Mouse (Mus musculus): Measurements from ENCODE around the gene Tgtp1.
"Not testable (repeated sequence)": the region's sequence is repeated elsewhere in the genome, so short reads cannot be mapped to it uniquely, and the experiment has no call there.

The Tgtp1 gene

DNA sequence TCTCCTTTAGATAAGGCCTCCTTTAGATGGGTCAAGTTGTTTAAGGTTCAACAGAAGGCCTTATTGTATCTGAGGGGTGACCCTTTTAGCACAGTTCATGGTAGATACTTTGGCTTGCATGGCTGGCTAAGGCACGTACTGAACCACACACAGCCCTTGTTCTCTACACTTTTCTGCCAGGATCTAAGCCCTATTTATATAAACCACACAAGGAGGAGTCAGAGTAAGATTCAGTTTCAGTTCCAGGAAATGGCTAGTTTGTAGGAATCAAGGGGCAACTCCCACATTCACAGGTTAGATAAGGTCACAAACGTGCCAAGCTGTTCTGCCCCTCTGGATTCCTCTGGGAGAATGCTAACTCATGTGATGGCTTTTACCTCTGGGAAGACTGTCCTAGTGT is at the start of gene Tgtp1:
Gene Tgtp1, minus strand, starts transcription at position 155 of the 400 bp plus-strand sequence.
- in situ Hi-C loops (cut with MboI, MseI): loop anchor here (5.0 kb wide), 2 partner anchors 68 to 103 kb away; partner anchors contain the start of gene Tgtp2

DNA sequence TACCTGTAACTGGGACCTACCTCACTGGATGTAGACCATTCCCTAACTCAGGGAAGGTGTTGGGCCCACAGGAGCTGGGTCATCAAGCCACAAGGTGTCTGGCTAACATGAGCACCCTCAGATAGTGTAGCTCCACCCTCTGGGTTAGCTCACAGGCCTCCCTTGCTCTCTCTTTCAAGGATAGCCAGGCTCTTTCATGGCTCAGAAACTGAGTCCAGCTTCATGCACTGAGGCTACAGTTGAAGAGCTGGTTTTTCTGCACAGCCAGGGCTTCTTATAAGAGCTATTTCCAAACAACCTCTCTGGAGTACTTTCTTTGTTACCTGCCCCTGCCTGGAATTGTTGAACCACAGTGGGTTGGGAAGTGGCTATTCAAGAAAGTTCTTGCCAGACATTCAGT is 18.1 kb upstream of the Tgtp1 start:
- in situ Hi-C loops (cut with MboI, MseI): not testable (repeated sequence)

DNA sequence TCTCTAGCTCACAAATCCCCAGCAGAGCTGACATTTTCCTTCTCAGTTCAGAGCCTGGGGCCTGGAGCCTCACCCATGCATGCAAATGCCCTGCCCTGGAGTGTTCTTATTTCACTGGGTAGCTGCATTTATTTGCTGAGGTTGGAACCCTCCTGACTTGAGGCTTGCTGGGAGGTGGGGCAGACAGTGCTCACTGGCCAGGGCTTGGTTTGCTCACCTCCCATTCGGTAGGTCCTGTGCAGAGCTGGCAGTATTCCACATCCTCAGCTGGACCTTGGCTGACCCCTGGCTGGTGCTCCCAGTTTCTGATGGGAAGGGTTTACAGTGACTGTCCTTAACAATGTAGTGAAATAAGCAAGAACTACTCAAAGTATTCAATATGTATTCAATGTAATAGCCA is 12.8 kb upstream of the Tgtp1 start:
- in situ Hi-C loops (cut with MboI, MseI): loop anchor here (5.0 kb wide), 1 partner anchor 74 kb away; no protein-coding TSS in a partner anchor

DNA sequence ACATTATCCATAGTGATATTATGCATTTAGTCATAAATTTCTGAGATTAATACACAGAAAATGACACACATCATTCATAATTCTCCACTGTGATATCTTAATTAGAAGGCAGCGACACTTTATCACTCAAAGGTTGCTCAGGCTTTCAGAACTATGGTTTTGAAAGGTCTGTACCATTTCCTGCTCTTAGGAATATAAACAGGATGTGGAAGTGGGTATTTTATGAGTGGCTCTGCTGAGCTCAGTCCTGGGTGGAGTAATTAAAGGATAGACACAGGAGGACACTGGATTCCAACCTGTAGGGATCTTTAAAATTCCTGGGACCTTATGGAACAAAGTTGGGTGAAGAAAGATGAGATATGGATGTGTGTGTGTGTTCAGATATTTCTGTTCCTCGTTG is 12.3 kb upstream of the Tgtp1 start:
- in situ Hi-C loops (cut with MboI, MseI): loop anchor here (5.0 kb wide), 1 partner anchor 74 kb away; no protein-coding TSS in a partner anchor

DNA sequence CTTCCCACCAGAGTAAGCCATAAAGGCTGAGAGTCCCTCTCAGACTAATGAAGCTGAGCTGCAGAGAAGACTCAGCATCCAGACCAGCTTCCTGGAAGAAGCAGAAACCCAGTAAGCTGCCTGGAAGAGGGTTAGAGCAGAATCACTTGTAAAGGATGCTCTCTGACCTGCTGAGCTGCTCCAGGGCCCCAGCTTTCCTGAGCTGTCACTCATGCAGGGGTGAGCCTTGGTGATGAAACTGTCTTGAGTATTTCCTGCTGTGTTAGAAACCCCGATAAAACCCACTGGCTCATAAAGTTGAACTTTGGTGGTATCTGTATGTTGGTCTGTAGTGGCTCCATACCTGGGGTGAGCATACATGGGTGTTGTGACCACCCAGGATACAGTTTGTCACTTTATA is 6.4 kb upstream of the Tgtp1 start:
- in situ Hi-C loops (cut with MboI, MseI): not testable (repeated sequence)

DNA sequence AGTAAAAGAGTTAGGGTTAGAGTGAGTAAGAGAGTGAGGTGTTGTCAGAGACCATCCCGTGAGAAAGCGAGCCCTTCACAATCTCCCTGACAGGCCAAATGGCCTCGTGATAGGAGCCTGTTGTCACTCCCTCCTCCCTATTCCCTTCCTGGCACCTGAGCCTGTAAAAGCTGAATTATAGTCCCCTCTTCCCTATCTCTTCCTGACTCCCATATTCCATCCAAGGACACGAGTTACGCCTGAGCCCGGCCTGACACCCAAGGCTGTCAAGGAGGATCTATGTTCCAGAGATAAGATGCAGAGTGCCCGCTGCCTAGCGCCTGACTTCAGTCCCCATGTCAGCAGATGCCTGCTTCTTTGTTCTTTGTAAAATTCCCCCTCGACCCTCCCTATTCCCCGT is 676 bp downstream of the Tgtp1 start:
- in situ Hi-C loops (cut with MboI, MseI): loop anchor here (5.0 kb wide), 2 partner anchors 69 to 104 kb away; partner anchors contain the start of gene Tgtp2

DNA sequence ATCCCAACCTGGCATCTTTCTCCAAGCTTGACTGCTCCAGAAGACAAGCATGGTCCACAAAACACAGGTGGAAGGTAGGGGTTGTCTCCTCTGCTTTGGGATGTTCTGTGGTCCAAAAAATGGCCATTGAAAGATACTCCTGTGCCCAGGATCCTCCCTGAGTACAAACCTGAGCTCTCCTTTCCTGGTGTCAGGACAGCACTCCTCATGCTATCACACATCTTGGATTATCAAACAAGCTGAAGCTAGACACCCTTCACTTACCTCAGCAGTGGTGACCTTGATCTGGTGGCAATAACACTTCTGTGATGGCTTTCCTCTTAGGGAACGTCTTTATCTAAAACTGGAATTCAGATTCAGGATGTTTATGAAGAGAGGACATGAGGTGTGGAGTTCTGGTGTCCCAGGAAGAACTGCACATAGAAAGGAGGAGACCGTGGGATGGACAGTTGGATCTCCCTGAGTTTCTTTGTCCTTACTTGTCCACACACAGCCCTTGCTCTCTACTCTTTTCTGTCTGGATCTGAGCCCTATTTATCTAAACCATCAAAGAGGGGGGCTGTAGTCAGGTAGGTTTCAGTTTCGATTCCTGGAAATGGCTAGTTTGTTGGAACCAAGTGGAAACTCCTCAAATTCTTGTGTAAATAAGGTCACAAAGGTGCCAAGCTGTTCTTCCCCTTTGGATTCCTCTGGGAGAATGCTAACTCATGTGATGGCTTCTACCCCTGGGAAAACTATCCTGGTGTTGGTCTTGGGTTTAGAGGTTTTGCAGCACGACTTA is 2.0 kb downstream of the Tgtp1 start, which contains the start of gene Gm12185:
Gene Gm12185, minus strand, starts transcription at position 487 of the 781 bp plus-strand sequence.
- in situ Hi-C loops (cut with MboI, MseI): loop anchor here (5.0 kb wide), 2 partner anchors 70 to 105 kb away; partner anchors contain the start of gene Tgtp2

DNA sequence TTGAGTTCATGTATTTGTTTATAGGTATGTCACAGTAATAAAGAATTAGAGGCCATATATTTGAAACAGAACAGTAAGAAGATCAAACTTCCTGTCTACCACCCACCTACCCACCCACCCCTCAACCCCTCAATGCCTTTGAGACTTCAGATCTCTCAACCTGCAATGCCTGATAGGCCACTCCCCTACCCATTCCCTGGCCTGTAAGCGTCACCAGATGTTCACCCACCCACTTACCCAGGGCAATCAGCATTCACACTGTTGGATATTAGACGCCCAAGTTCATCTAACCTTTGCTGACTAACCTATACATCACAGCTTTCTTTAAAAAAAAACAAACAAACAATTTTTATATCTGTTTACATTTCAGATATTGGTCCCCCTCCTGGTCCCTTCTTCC is 4.0 kb downstream of the Tgtp1 start:
- in situ Hi-C loops (cut with MboI, MseI): loop anchor here (5.0 kb wide), 2 partner anchors 72 to 107 kb away; partner anchors contain the start of gene Tgtp2

DNA sequence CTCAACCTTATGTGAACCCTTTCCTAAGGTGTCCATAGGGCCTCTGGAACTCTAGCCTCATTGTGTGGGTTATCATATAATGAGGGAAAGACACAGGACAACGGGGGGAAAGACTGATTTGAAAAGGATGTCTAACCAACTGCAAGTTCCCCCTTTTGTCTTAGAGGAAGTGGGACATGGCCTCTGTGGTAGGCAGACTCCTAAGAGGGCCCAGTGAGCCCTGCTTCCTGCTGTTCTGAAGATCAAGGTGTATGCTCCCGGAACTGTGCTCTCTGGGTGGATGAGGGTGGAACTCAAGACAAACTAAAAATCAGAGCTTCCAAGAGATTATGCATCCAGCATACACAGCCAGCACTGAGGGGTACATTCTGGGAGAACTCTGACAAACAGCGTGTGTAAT is 5.8 kb downstream of the Tgtp1 start:
- in situ Hi-C loops (cut with MboI, MseI): not testable (repeated sequence)

DNA sequence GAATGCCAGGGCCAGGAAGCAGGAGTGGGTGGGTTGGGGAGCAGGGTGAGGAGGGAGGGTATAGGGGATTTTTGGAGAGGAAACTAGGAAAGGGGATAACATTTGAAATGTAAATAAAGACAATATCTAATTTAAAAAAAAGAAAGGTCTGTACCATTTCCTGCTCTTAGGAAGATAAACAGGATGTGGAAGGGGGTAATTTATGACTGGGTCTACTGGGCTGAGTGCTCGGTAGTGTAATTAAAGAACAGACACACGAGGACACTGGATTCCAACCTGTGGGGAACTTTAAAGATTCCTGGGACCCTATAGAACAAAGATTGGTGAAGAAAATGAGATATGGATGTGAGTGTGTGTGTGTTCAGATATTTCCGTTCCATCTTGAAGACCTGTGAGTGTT is 11.1 kb downstream of the Tgtp1 start:
- in situ Hi-C loops (cut with MboI, MseI): not testable (repeated sequence)

DNA sequence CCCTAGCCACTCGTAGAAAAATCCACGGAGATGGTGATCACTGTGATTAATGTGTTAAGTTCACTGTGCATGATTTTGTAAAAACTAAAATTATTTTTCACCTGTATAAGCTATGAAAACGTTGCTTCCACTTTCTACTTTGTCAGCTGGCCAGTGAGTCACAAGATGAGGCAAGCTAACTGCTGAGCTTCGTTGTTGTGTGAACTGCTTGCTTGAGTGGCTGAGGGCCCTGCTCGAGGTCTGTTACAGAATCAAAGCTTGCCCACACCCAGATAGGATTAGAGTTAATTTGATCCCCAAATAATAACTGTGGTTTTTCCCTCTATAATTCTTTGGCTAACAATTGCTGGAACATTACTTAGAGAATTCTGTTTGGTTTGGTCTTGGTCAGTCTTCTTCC is 13.9 kb downstream of the Tgtp1 start:
- in situ Hi-C loops (cut with MboI, MseI): not testable (repeated sequence)

DNA sequence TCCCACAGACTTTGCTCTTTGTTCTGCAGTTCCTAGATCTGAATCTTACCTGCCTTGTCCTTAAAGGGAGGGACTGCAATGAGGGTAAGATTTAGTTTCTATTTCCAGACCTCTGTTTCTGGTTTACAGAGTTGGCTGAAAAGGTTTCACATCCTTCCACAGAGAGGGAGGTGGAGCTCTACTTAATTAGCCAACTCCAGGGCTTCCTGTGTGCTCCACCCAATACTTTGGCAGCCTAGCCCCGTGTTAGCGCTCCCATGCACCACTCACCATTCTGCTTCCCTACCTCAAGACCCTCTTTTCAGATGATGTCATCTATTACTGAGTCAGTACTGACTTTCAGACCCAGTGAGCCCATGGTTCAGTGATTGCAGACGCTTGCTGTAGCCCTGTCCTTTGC is 14.7 kb downstream of the Tgtp1 start, which contains the start of gene 9930111J21Rik1:
Gene 9930111J21Rik1, minus strand, starts transcription at position 148 of the 400 bp plus-strand sequence.
- in situ Hi-C loops (cut with MboI, MseI): loop anchor here (5.0 kb wide), 1 partner anchor 103 kb away; no protein-coding TSS in a partner anchor

DNA sequence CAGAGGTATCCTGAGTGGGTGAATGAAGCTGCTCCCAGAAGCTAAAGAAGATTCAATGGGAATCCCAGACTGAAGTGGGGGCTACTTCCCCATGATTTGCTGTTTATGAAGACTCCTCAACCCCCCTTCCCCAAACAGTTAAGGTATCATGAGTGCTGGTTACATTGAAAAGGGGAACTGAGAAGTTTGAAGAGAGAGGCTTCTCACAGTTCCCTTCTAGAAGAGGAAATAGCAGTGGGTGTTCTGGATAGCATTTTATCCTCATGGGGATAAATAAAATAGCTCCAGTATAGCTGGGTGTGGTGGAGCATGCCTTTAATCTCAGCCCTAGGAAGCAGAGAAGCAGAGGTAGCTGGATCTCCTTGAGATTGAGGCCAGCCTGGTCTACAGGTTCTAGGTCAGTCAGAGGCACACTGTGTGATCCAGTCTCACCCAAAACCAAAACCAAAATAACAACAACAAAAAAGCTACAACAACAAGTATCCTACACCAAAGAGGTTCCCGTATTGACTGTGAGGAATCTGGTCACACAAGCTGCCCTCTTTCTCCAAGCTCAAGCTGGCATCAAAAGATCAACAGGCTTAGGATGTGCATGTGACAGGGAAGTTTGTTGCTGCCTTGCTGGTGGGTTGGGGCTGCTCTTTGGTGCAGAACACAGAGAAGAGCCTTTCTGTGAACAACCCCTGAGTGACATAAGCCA is 15.6 kb downstream of the Tgtp1 start, which contains the start of gene Olfr56:
Gene Olfr56, plus strand, starts transcription at position 650 of the 700 bp plus-strand sequence.
- in situ Hi-C loops (cut with MboI, MseI): loop anchor here (5.0 kb wide), 1 partner anchor 104 kb away; no protein-coding TSS in a partner anchor

DNA sequence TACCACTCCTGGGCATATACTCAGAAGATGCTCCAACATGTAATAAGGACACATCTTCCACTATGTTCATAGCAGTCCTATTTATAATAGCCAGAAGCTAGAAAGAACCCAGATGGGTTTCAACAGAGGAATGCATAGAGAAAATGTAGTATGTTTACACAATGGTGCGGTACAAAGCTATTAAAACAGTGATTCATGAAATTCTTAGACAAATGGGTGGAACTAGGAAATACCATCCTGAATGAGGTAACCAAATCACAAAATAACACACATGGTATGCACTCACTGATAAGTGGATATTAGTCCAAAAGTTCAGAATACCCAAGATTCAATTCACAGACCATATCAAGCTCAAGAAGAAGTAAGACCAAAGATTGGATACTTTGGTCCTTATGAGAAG is 19.3 kb downstream of the Tgtp1 start:
- in situ Hi-C loops (cut with MboI, MseI): loop anchor here (5.0 kb wide), 1 partner anchor 108 kb away; no protein-coding TSS in a partner anchor

DNA sequence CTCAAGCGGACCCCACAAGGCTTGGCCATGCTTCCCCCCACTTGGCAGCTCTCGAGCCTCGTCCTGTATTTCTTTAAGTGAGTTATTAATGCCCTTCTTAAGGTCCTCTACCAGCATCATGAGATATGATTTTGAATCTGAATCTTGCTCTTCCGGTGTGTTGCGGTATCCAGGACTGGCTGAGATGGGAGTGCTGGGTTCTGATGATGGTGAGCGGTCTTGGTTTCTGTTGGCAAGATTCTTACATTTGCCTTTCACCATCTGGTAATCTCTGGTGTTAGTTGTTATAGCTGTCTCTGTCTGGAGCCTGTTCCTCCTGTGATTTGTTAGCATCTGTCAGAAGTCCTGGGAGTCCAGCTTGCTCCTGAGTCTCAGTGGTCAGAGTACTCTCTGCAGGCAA is 47.9 kb downstream of the Tgtp1 start, which contains the start of gene Psme2b:
Gene Psme2b, minus strand, starts transcription at position 101 of the 400 bp plus-strand sequence.
- in situ Hi-C loops (cut with MboI, MseI): not testable (repeated sequence)

DNA sequence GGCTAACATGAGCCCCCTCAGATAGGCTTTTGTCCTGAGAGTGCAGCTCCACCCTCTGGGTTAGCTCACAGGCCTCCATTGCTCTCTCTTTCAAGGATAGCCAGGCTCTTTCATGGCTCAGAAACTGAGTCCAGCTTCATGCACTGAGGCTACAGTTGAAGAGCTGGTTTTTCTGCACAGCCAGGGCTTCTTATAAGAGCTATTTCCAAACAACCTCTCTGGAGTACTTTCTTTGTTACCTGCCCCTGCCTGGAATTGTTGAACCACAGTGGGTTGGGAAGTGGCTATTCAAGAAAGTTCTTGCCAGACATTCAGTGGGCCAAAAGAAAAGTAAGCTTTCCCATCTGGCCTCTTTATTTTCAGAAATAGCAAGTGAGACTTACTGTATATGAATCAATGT is 54.7 kb downstream of the Tgtp1 start:
- in situ Hi-C loops (cut with MboI, MseI): not testable (repeated sequence)
